Mouse (Mus musculus) CH12.LX (cell line): Measurements from ENCODE around the gene Cdk8.

Experiments
- CTCF ChIP-seq, 2 experiments: IDR thresholded peaks in 1 of 2; conservative IDR thresholded peaks in 1 of 2; 2 replicates each; pipeline ENCODE4 v1.5.1; 2011 to 2012; ENCODE audit warnings: low read depth in 2 of 2, low read length in 2 of 2, improper control_type of control experiment in 1 of 2, inconsistent platforms in 1 of 2, mild to moderate bottlenecking in 1 of 2, moderate library complexity in 1 of 2
- IRF4 ChIP-seq: IDR thresholded peaks from 2 replicates; pipeline ENCODE4 v1.6.1; 2014; ENCODE audit warnings: low read depth, mild to moderate bottlenecking, inconsistent platforms, low read length, improper control_type of control experiment
- MAFK ChIP-seq: IDR thresholded peaks from 2 replicates; pipeline ENCODE4 v1.6.1; 2011; ENCODE audit warnings: low read length, improper control_type of control experiment; ENCODE audit not compliant: insufficient replicate concordance
- USF1 ChIP-seq: IDR thresholded peaks from 2 replicates; pipeline ENCODE4 v1.6.1; 2014; ENCODE audit warnings: low read depth, mild to moderate bottlenecking, inconsistent platforms, low read length, improper control_type of control experiment
- ZKSCAN1 ChIP-seq: IDR thresholded peaks from 2 replicates; pipeline ENCODE4 v1.6.1; 2012; ENCODE audit warnings: low read depth, inconsistent platforms, low read length, improper control_type of control experiment, borderline replicate concordance
- ZNF384 ChIP-seq: IDR thresholded peaks from 2 replicates; pipeline ENCODE4 v1.6.1; 2012; ENCODE audit warnings: low read depth, low read length, improper control_type of control experiment, inconsistent platforms

GRCm38 (mm10) chr5:146315268-146315921 is 84.4 kb downstream of the Cdk8 start:
- TF ChIP-seq USF1, result no peak
- no peak for TF ChIP-seq ZNF384
- TF ChIP-seq MAFK, result no peak
- TF ChIP-seq ZKSCAN1, result no peak
- TF ChIP-seq IRF4, result no peak
- no peak for TF ChIP-seq CTCF (conservative IDR thresholded peaks at IDR 0.05 in 1 of 2, IDR thresholded peaks at IDR 0.05 in 1 of 2; ENCODE audit: low read depth in 2 of 2, low read length in 2 of 2)
